Mouse (Mus musculus): ENCODE data around the gene Mettl7b. TPM values are rescaled to one million over a fixed set of nuclear protein-coding genes. Genes with fewer than 3 reads are reported as not detected.
A peak's percentile ranks its signal among the peaks of the same experiment; 100 is the strongest.
"Not testable (repeated sequence)": the region's sequence is repeated elsewhere in the genome, so short reads cannot be mapped to it uniquely, and the experiment has no call there.

The Mettl7b gene
- polyA plus RNA-seq (2016; fragmentation: Nextera tagmentation; extraction: Ambion mirVana), result not detected in 2 replicates

GRCm38 (mm10) chr10:128960590-128961584 is at the start of gene Mettl7b:
Gene Mettl7b (minus strand): TSS chr10:128960988.
- no peak within 1 kb of the TSS for H3K27ac ChIP-seq
- H3K4me2 ChIP-seq, result no peak within 1 kb of the TSS
- no peak for ATAC-seq (ENCODE audit: low FRiP score)
- no peaks in the 10 kb centered on the region for H3K4me1 ChIP-seq
- H3K36me3 ChIP-seq (replicated peaks), result no peaks in the 10 kb centered on the region
- no peak within 1 kb of the TSS for H3K9ac ChIP-seq
- WGBS, result 87% methylated on average over 12 of the region's 12 CpGs
- H3K27me3 ChIP-seq, result no peaks in the 10 kb centered on the region
- no peaks in the 10 kb centered on the region for H3K9me3 ChIP-seq
- H3K4me3 ChIP-seq (replicated peaks), result no peak within 1 kb of the TSS

- no peaks in the 10 kb centered on the region for H3K36me3 ChIP-seq (replicated peaks)
- H3K4me2 ChIP-seq, result no peak within 1 kb of the TSS
- no peak within 1 kb of the TSS for H3K9ac ChIP-seq
- WGBS, result 61% methylated on average over 2 of the region's 2 CpGs
- no peak for ATAC-seq (ENCODE audit: low FRiP score)
- H3K27me3 ChIP-seq, result no peaks in the 10 kb centered on the region
- no peaks in the 10 kb centered on the region for H3K4me1 ChIP-seq
- no peak within 1 kb of the TSS for H3K27ac ChIP-seq
- H3K9me3 ChIP-seq, result no peaks in the 10 kb centered on the region
- H3K4me3 ChIP-seq (replicated peaks), result no peak within 1 kb of the TSS
Observed at GRCm38 (mm10) chr10:129010288-129010841, 49.6 kb upstream of the Mettl7b start, which contains the start of gene Olfr763. Gene Olfr763 (plus strand): TSS chr10:129010791.

DNA sequence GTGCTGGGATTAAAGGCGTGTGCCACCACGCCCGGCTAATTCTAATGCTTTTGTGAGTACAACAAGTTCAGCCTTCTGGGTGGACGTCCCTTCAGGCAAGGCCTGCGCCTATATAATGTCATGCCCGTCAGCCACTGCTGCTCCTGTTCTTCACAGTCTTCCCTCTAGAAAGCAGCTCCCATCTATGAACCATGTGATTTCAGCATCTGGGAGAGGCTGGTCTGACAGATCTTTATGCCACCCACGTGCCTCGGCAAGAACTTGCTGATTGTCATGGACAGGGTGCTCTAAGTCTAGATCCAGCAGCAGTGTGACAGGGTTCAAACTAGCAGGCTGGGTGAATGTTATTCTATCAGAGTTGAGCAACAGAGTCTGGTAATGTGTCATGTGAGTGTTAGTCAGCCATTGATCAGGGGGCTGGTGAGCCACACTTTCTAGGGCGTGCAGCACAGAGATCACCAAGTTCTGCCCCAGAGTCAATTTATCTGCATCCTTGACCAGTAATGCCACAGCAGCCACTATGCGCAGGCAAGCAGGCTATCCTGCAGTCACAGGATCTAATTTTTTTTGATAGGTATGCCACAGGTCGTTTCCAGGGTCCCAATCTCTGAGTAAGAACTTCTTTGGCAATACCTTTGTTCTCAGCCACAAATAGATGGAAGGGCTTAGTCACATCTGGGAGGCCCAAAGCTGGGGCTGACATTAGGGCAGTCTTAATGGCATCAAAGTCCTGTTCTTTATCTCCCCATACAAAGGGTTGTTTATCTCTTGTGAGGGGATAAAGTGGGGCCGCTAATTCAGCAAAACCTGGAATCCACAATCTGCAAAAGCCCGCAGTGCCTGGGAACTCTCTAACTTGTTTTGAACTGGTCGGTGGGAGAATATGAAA is 43.5 kb upstream of the Mettl7b start:
- 71% methylated on average over 14 of the region's 14 CpGs for WGBS
- Histone ChIP-seq H3K4me3 (replicated peaks) (no peak overlapping the region), H3K4me1 (no peaks in the 10 kb centered on the region), H3K27ac (no peak overlapping the region), H3K9me3 (no peaks in the 10 kb centered on the region), H3K9ac (no peak overlapping the region), H3K4me2 (no peak overlapping the region), H3K36me3 (replicated peaks) (no peaks in the 10 kb centered on the region), H3K27me3 (no peaks in the 10 kb centered on the region)
- no peak for ATAC-seq (ENCODE audit: low FRiP score)

GRCm38 (mm10) chr10:128996523-128997040 is 35.8 kb upstream of the Mettl7b start:
- no peak overlapping the region for H3K4me3 ChIP-seq (replicated peaks)
- H3K36me3 ChIP-seq (replicated peaks), result no peaks in the 10 kb centered on the region
- no peaks in the 10 kb centered on the region for H3K9me3 ChIP-seq
- no peaks in the 10 kb centered on the region for H3K27me3 ChIP-seq
- 83% methylated on average over 4 of the region's 4 CpGs for WGBS
- no peak for ATAC-seq (ENCODE audit: low FRiP score)
- H3K9ac ChIP-seq, result no peak overlapping the region
- no peak overlapping the region for H3K27ac ChIP-seq
- no peak overlapping the region for H3K4me2 ChIP-seq
- H3K4me1 ChIP-seq, result no peaks in the 10 kb centered on the region

- ATAC-seq (ENCODE audit: low FRiP score), result no peak
- H3K27ac ChIP-seq, result no peak overlapping the region
- H3K4me2 ChIP-seq, result no peak overlapping the region
Observed at GRCm38 (mm10) chr10:128995796-128996195, 35.0 kb upstream of the Mettl7b start.

GRCm38 (mm10) chr10:128990994-128991393 is 30.2 kb upstream of the Mettl7b start:
- Histone ChIP-seq H3K4me2 (no peak overlapping the region), H3K27ac (no peak overlapping the region), H3K4me3 (replicated peaks) (no peak overlapping the region), H3K9ac (no peak overlapping the region), H3K36me3 (replicated peaks) (no peaks in the 10 kb centered on the region), H3K9me3 (no peaks in the 10 kb centered on the region), H3K27me3 (no peaks in the 10 kb centered on the region), H3K4me1 (no peaks in the 10 kb centered on the region)
- ATAC-seq (ENCODE audit: low FRiP score), result no peak

More at GRCm38 (mm10) chr10:128995796-128996195, 35.0 kb upstream of the Mettl7b start:
- no peaks in the 10 kb centered on the region for H3K9me3 ChIP-seq
- H3K27me3 ChIP-seq, result no peaks in the 10 kb centered on the region
- 90% methylated on average over 1 of the region's 1 CpGs for WGBS
- no peaks in the 10 kb centered on the region for H3K36me3 ChIP-seq (replicated peaks)
- H3K4me3 ChIP-seq (replicated peaks), result no peak overlapping the region
- no peak overlapping the region for H3K9ac ChIP-seq
- no peaks in the 10 kb centered on the region for H3K4me1 ChIP-seq

- H3K27me3 ChIP-seq; H3K27ac ChIP-seq; H3K36me3 ChIP-seq (replicated peaks); H3K4me2 ChIP-seq; H3K9me3 ChIP-seq; H3K4me3 ChIP-seq (replicated peaks); H3K4me1 ChIP-seq; H3K9ac ChIP-seq: not testable (repeated sequence)
- 71% methylated on average over 7 of the region's 10 CpGs for WGBS
- peak; percentile 33; the same call in 1 of the 2 replicates for ATAC-seq (ENCODE audit: low FRiP score)
Observed at GRCm38 (mm10) chr10:128990129-128990850, 29.5 kb upstream of the Mettl7b start.

- WGBS, result 57% methylated on average over 1 of the region's 1 CpGs
Observed at GRCm38 (mm10) chr10:128989131-128989530, 28.3 kb upstream of the Mettl7b start, which contains the start of gene Olfr9. Gene Olfr9 (plus strand): TSS chr10:128989431.

GRCm38 (mm10) chr10:128980644-128981365 is 20.0 kb upstream of the Mettl7b start:
- H3K4me1 ChIP-seq, result no peaks in the 10 kb centered on the region
- H3K4me2 ChIP-seq, result no peak overlapping the region
- H3K27me3 ChIP-seq, result no peaks in the 10 kb centered on the region
- ATAC-seq (ENCODE audit: low FRiP score), result no peak
- H3K9me3 ChIP-seq, result no peaks in the 10 kb centered on the region
- no peak overlapping the region for H3K9ac ChIP-seq
- H3K4me3 ChIP-seq (replicated peaks), result no peak overlapping the region
- 79% methylated on average over 3 of the region's 3 CpGs for WGBS
- H3K36me3 ChIP-seq (replicated peaks), result no peaks in the 10 kb centered on the region
- H3K27ac ChIP-seq, result no peak overlapping the region

More at GRCm38 (mm10) chr10:128989131-128989530, 28.3 kb upstream of the Mettl7b start, which contains the start of gene Olfr9:
- not testable (repeated sequence) for H3K4me3 ChIP-seq (replicated peaks); ATAC-seq (ENCODE audit: low FRiP score); H3K9ac ChIP-seq; H3K27ac ChIP-seq; H3K4me2 ChIP-seq; H3K9me3 ChIP-seq; H3K4me1 ChIP-seq; H3K36me3 ChIP-seq (replicated peaks); H3K27me3 ChIP-seq

DNA sequence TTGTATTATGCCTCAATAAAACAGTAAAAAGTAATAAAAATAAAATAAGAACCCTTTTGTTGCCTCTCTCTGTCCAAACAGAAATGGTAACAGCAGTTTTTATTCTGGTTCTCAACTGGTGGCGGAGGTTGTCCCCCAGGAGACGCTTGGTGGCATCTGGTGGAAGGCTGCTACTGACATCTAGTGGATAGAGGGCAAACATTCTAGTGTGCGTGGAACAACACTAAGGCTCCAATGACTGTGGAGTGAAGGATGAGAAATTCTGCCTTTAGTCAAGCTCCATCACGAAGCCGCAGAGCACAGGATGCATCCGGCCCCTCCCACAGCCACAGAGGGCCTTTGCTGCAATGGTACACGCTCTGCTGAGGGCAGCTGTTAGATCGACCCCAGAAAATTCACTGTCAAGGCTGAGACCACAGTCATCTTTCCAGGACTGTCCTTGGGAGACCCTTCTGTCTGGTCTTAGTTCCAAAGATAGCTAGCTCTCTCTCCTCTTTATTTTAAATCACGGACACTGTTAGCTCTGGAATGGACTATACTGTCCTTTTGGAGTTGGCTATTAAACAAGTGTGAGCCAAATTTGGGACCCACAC is 16.8 kb upstream of the Mettl7b start:
- no peaks in the 10 kb centered on the region for H3K9me3 ChIP-seq
- no peaks in the 10 kb centered on the region for H3K36me3 ChIP-seq (replicated peaks)
- H3K4me2 ChIP-seq, result no peak overlapping the region
- no peaks in the 10 kb centered on the region for H3K4me1 ChIP-seq
- 26% methylated on average over 9 of the region's 9 CpGs for WGBS
- H3K27me3 ChIP-seq, result no peaks in the 10 kb centered on the region
- no peak overlapping the region for H3K4me3 ChIP-seq (replicated peaks)
- ATAC-seq (ENCODE audit: low FRiP score), result peak; percentile 80; the same call in 1 of the 2 replicates
- no peak overlapping the region for H3K9ac ChIP-seq
- no peak overlapping the region for H3K27ac ChIP-seq
